Mouse (Mus musculus) embryonic facial prominence, embryonic 14.5 days (tissue): ENCODE measurements at regions not wholly inside any gene's neighbourhood (a gene's known extent, or its start where the extent isn't known, plus 50 kb on each side); places are given as distances from the start of the nearest gene placed in this dataset.

ENCODE experiments used
- ATAC-seq: fragments of 200-750 bp; cut with Nextera tagmentation; 2 replicates; pipeline ENCODE4 v1.8.0; 2017; ENCODE audit warnings: low read depth, moderate number of reproducible peaks, moderate TSS enrichment
- DNase-seq: peaks from one replicate; pipeline ENCODE4 v3.0.0-alpha.2; 2015; ENCODE audit warnings: low spot score
- H3K27ac ChIP-seq: fragments of 300-500 bp; sonication (generic); replicated peaks from 2 replicates; pipeline ENCODE4 v1.5.1; 2014; ENCODE audit warnings: low read depth, mild to moderate bottlenecking, low read length, moderate library complexity
- H3K27me3 ChIP-seq: fragments of 300-500 bp; sonication (generic); replicated peaks from 2 replicates; pipeline ENCODE4 v1.6.1; 2014; ENCODE audit warnings: low read length; ENCODE audit not compliant: control insufficient read depth, insufficient read depth
- H3K36me3 ChIP-seq: fragments of 300-500 bp; sonication (generic); 2 replicates; pipeline ENCODE4 v1.6.1; 2014; ENCODE audit warnings: low read length, mixed read lengths; ENCODE audit not compliant: control insufficient read depth, insufficient read depth
- H3K4me1 ChIP-seq: fragments of 300-500 bp; sonication (generic); 2 replicates; pipeline ENCODE4 v1.6.1; 2014; ENCODE audit warnings: antibody characterized with exemption, low read length; ENCODE audit not compliant: control insufficient read depth, insufficient read depth
- H3K4me2 ChIP-seq: fragments of 300-500 bp; sonication (generic); 2 replicates; pipeline ENCODE4 v1.6.1; 2014; ENCODE audit warnings: low read depth, mild to moderate bottlenecking, low read length, moderate library complexity, mixed read lengths
- H3K4me3 ChIP-seq: fragments of 300-500 bp; sonication (generic); 2 replicates; pipeline ENCODE4 v1.5.1; 2014; ENCODE audit warnings: low read depth, mild to moderate bottlenecking, low read length
- H3K9ac ChIP-seq: fragments of 300-500 bp; sonication (generic); 2 replicates; pipeline ENCODE4 v1.6.1; 2014; ENCODE audit warnings: low read depth, mild to moderate bottlenecking, low read length, moderate library complexity, mixed read lengths
- H3K9me3 ChIP-seq: fragments of 300-500 bp; sonication (generic); 2 replicates; pipeline ENCODE4 v1.6.1; 2016; ENCODE audit warnings: low read length; ENCODE audit not compliant: control insufficient read depth

GRCm38 (mm10) chr4:74902331-74902730 is 375.8 kb downstream of the Dmac1 start:
- no peak overlapping the region for H3K4me2 ChIP-seq
- DNase-seq, result peak; percentile 81
- H3K9ac ChIP-seq, result no peak overlapping the region
- H3K27me3 ChIP-seq, result no peaks in the 10 kb centered on the region
- no peaks in the 10 kb centered on the region for H3K9me3 ChIP-seq
- 0 out of 2 replicates have a peak, but pooled peaks have one; percentile 26 for ATAC-seq
- no peak overlapping the region for H3K4me3 ChIP-seq
- H3K4me1 ChIP-seq, result no peaks in the 10 kb centered on the region
- no peak overlapping the region for H3K27ac ChIP-seq
- no peaks in the 10 kb centered on the region for H3K36me3 ChIP-seq
